Mouse (Mus musculus): ENCODE measurements around the gene Rhog. TPM values are rescaled to one million over a fixed set of nuclear protein-coding genes. Genes with fewer than 3 reads are reported as not detected.

Gene Rhog
- total and polyA plus RNA-seq, 3 experiments = 12.2 to 118 (median 22.7) TPM

GRCm38 (mm10) chr7:102258189-102258588 lies 2.3 kb upstream of the Rhog start:
- in situ Hi-C loops (cut with MboI; ENCODE audit: low pct_ligation_motif_present, low pct_unique_long_range_greater_than_20kb, low sequenced_read_pairs) = loop anchor here (25.0 kb wide), 1 partner anchor 596 kb away; the partner anchor contains the start of gene Clpb
- Histone ChIP-seq H3K4me2 (ENCODE audit: insufficient read depth, low read depth, poor library complexity, severe bottlenecking) (no peak overlapping the region; the same call in 1 of the 2 replicates), H3K36me3 (replicated peaks in 1 of 2; ENCODE audit: control insufficient read depth in 1 of 2, insufficient read depth in 1 of 2, low read length in 1 of 2) (no peaks in the 10 kb centered on the region), H3K4me1 (ENCODE audit: control insufficient read depth in 1 of 2, insufficient read depth in 2 of 2) (no peaks in the 10 kb centered on the region), H3K79me2 (replicated peaks; ENCODE audit: control insufficient read depth, extremely low read depth, insufficient read depth, poor library complexity, severe bottlenecking) (no peaks in the 10 kb centered on the region), H3K9ac (ENCODE audit: insufficient read depth, low read depth) (no peak overlapping the region), H3K4me3 (replicated peaks in 1 of 3; ENCODE audit: low read depth in 2 of 3, low read length in 2 of 3, poor library complexity in 1 of 3) (no peak overlapping the region), H3K9me3 (replicated peaks; ENCODE audit: low read length) (no peaks in the 10 kb centered on the region), H3K27ac (ENCODE audit: insufficient read depth, low read depth) (no peak overlapping the region), H3K27me3 (replicated peaks) (no peaks in the 10 kb centered on the region)
- 0 out of 2 replicates have a peak, but pooled peaks have one; percentile 14 for TF ChIP-seq ZNF384 (IDR thresholded peaks at IDR 0.05; ENCODE audit: low read depth, low read length)
- peak; percentile 71 for TF ChIP-seq RAD21 (IDR thresholded peaks at IDR 0.05; ENCODE audit: low read depth, low read length)
- peak; percentile 90 for TF ChIP-seq SMC3 (IDR thresholded peaks at IDR 0.05; ENCODE audit: low read depth, low read length)
- no peak for TF ChIP-seq POLR2AphosphoS2 (IDR thresholded peaks at IDR 0.05; ENCODE audit: low read depth, low read length)
- TF ChIP-seq ZC3H11A (IDR thresholded peaks at IDR 0.05; ENCODE audit: low read depth, low read length) = peak; percentile 66
- TF ChIP-seq CTCF (conservative IDR thresholded peaks at IDR 0.05 in 1 of 2, IDR thresholded peaks at IDR 0.05 in 1 of 2; ENCODE audit: low read depth in 2 of 2, low read length in 2 of 2) = peak; percentile 31 to 86; a peak in 3 of 4 replicates
- TF ChIP-seq USF1 (IDR thresholded peaks at IDR 0.05; ENCODE audit: low read depth, low read length) = no peak
- peak; percentile 79 for DNase-seq (ENCODE audit: extremely low read depth)
- dilution Hi-C loops (cut with MboI; ENCODE audit: extremely low pct_ligation_motif_present, extremely low pct_unique_long_range_greater_than_20kb, low sequenced_read_pairs) = no loop called here

- dilution Hi-C loops (cut with MboI; ENCODE audit: extremely low pct_ligation_motif_present, extremely low pct_unique_long_range_greater_than_20kb, low sequenced_read_pairs) = no loop called here
- Histone ChIP-seq H3K4me1 (ENCODE audit: control insufficient read depth in 1 of 2, insufficient read depth in 2 of 2) (no peaks in the 10 kb centered on the region), H3K9me3 (replicated peaks; ENCODE audit: low read length) (no peaks in the 10 kb centered on the region), H3K4me3 (replicated peaks in 1 of 3; ENCODE audit: low read depth in 2 of 3, low read length in 2 of 3, poor library complexity in 1 of 3) (no peak overlapping the region), H3K9ac (ENCODE audit: insufficient read depth, low read depth) (no peak overlapping the region), H3K79me2 (replicated peaks; ENCODE audit: control insufficient read depth, extremely low read depth, insufficient read depth, poor library complexity, severe bottlenecking) (no peaks in the 10 kb centered on the region), H3K36me3 (replicated peaks in 1 of 2; ENCODE audit: control insufficient read depth in 1 of 2, insufficient read depth in 1 of 2, low read length in 1 of 2) (no peaks in the 10 kb centered on the region), H3K27me3 (replicated peaks) (no peaks in the 10 kb centered on the region), H3K27ac (ENCODE audit: insufficient read depth, low read depth) (no peak overlapping the region), H3K4me2 (ENCODE audit: insufficient read depth, low read depth, poor library complexity, severe bottlenecking) (no peak overlapping the region)
- DNase-seq (ENCODE audit: extremely low read depth) = no peak
- no peak for TF ChIP-seq IRF4 (IDR thresholded peaks at IDR 0.05; ENCODE audit: low read depth, low read length)
- TF ChIP-seq MAFK (IDR thresholded peaks at IDR 0.05; ENCODE audit: insufficient replicate concordance, low read length) = peak; percentile 95
- in situ Hi-C loops (cut with MboI; ENCODE audit: low pct_ligation_motif_present, low pct_unique_long_range_greater_than_20kb, low sequenced_read_pairs) = loop anchor here (25.0 kb wide), 1 partner anchor 594 kb away; the partner anchor contains the start of gene Clpb
These were observed 782 bp upstream of the Rhog start for GRCm38 (mm10) chr7:102256636-102257035.

- no peak overlapping the region for H3K9ac ChIP-seq (ENCODE audit: insufficient read depth, low read depth)
- H3K27ac ChIP-seq (ENCODE audit: insufficient read depth, low read depth) = no peak overlapping the region
- H3K79me2 ChIP-seq (replicated peaks; ENCODE audit: control insufficient read depth, extremely low read depth, insufficient read depth, poor library complexity, severe bottlenecking) = peaks cover 7% of the 10 kb centered on the region
- no peaks in the 10 kb centered on the region for H3K27me3 ChIP-seq (replicated peaks)
- H3K4me1 ChIP-seq (ENCODE audit: control insufficient read depth in 1 of 2, insufficient read depth in 2 of 2) = peaks cover 0 to 5% of the 10 kb centered on the region in 2 experiments; a peak in 1 of 4 replicates
- no peaks in the 10 kb centered on the region for H3K36me3 ChIP-seq (replicated peaks in 1 of 2; ENCODE audit: control insufficient read depth in 1 of 2, insufficient read depth in 1 of 2, low read length in 1 of 2)
- H3K9me3 ChIP-seq (replicated peaks; ENCODE audit: low read length) = no peaks in the 10 kb centered on the region
- no peak for TF ChIP-seq JUN (IDR thresholded peaks at IDR 0.05; ENCODE audit: insufficient read depth, low read depth, low read length)
- no peak for TF ChIP-seq E2F4 (IDR thresholded peaks at IDR 0.05; ENCODE audit: insufficient replicate concordance, low read depth, low read length)
- TF ChIP-seq PAX5 (IDR thresholded peaks at IDR 0.05; ENCODE audit: low read length) = no peak
- TF ChIP-seq ZKSCAN1 (IDR thresholded peaks at IDR 0.05; ENCODE audit: borderline replicate concordance, low read depth, low read length) = no peak
- no peak for TF ChIP-seq MAZ (IDR thresholded peaks at IDR 0.05; ENCODE audit: low read depth, low read length)
- TF ChIP-seq TCF12 (IDR thresholded peaks at IDR 0.05; ENCODE audit: low read depth, low read length) = no peak
- TF ChIP-seq POLR2A (IDR thresholded peaks at IDR 0.05; ENCODE audit: low read depth, low read length) = no peak
- TF ChIP-seq EP300 (IDR thresholded peaks at IDR 0.05; ENCODE audit: low read length) = no peak
- dilution Hi-C loops (cut with MboI; ENCODE audit: extremely low pct_ligation_motif_present, extremely low pct_unique_long_range_greater_than_20kb, low sequenced_read_pairs) = no loop called here
- H3K4me2 ChIP-seq (ENCODE audit: insufficient read depth, low read depth, poor library complexity, severe bottlenecking) = peak overlapping the region; percentile 22
- no peak overlapping the region for H3K4me3 ChIP-seq (replicated peaks in 1 of 3; ENCODE audit: low read depth in 2 of 3, low read length in 2 of 3, poor library complexity in 1 of 3)
- in situ Hi-C loops (cut with MboI; ENCODE audit: low pct_ligation_motif_present, low pct_unique_long_range_greater_than_20kb, low sequenced_read_pairs) = loop anchor here (25.0 kb wide), 1 partner anchor 591 kb away; the partner anchor contains the start of gene Clpb
- DNase-seq (ENCODE audit: extremely low read depth) = no peak
These were observed 2.2 kb downstream of the Rhog start for GRCm38 (mm10) chr7:102253631-102254030.

Measured in CH12.LX (cell line).